Mouse (Mus musculus) embryonic facial prominence, embryonic 11.5 days (tissue): Measurements from ENCODE around the gene Aff3. TPM values are rescaled to one million over a fixed set of nuclear protein-coding genes. Genes with fewer than 3 reads are reported as not detected.

Experiments
- ATAC-seq: fragments of 200-750 bp; cut with Nextera tagmentation; replicated peaks from 2 replicates; pipeline ENCODE4 v1.8.0; 2017; ENCODE audit warnings: low read depth; ENCODE audit not compliant: insufficient number of reproducible peaks, low FRiP score, low TSS enrichment
- DNase-seq: peaks from one replicate; pipeline ENCODE4 v3.0.0-alpha.2; 2015; ENCODE audit warnings: low spot score
- H3K27ac ChIP-seq: fragments of 300-500 bp; sonication (generic); replicated peaks from 2 replicates; pipeline ENCODE4 v1.5.1; 2014; ENCODE audit warnings: mild to moderate bottlenecking, low read depth, low read length, control low read depth
- H3K27me3 ChIP-seq: fragments of 300-500 bp; sonication (generic); 2 replicates; pipeline ENCODE4 v1.6.1; 2014; ENCODE audit warnings: mild to moderate bottlenecking, low read length, moderate library complexity, mixed read lengths; ENCODE audit not compliant: control insufficient read depth, insufficient read depth
- H3K36me3 ChIP-seq: fragments of 300-500 bp; sonication (generic); replicated peaks from 2 replicates; pipeline ENCODE4 v1.6.1; 2014; ENCODE audit warnings: low read depth, mild to moderate bottlenecking, low read length, moderate library complexity, mixed read lengths; ENCODE audit not compliant: control insufficient read depth, insufficient read depth
- H3K4me1 ChIP-seq: fragments of 300-500 bp; sonication (generic); 2 replicates; pipeline ENCODE4 v1.6.1; 2014; ENCODE audit warnings: low read length, mixed read lengths; ENCODE audit not compliant: control insufficient read depth, insufficient read depth
- H3K4me2 ChIP-seq: fragments of 300-500 bp; sonication (generic); 2 replicates; pipeline ENCODE4 v1.6.1; 2014; ENCODE audit warnings: low read depth, mild to moderate bottlenecking, control low read depth, low read length, moderate library complexity
- H3K4me3 ChIP-seq: fragments of 300-500 bp; sonication (generic); 2 replicates; pipeline ENCODE4 v1.5.1; 2014; ENCODE audit warnings: low read depth, low read length, control low read depth
- H3K9ac ChIP-seq: fragments of 300-500 bp; sonication (generic); replicated peaks from 2 replicates; pipeline ENCODE4 v1.6.1; 2014; ENCODE audit warnings: mild to moderate bottlenecking, control low read depth, low read length
- H3K9me3 ChIP-seq: fragments of 300-500 bp; sonication (generic); replicated peaks from 2 replicates; pipeline ENCODE4 v1.6.1; 2016; ENCODE audit warnings: mild to moderate bottlenecking, low read length, inconsistent platforms, mixed read lengths; ENCODE audit not compliant: control insufficient read depth
- WGBS: fragments of 180-500 bp; shearing (Covaris S2); extraction: QIAGEN DNeasy Blood & Tissue Kit; methylation state at CpG from one replicate; pipeline ENCODE4 v1.1.7; 2014; 5-methylcytosine and 5-hydroxymethylcytosine counted together
- polyA plus RNA-seq: library from polyadenylated mRNA; unstranded; fragments of >200 nt; fragmentation: Nextera tagmentation; extraction: Ambion mirVana; gene quantifications from 2 replicates; pipeline ENCODE4 v1.2.1, GENCODE M21; 2014

The Aff3 gene
- polyA plus RNA-seq, 1 experiment from 2014 or later = 17.5 TPM

GRCm38 (mm10) chr1:38181020-38181550 is 483.7 kb downstream of the Aff3 start:
- no peak for DNase-seq
- Histone ChIP-seq H3K4me1 (no peaks in the 10 kb centered on the region), H3K9ac (no peak overlapping the region), H3K36me3 (no peaks in the 10 kb centered on the region; the same call in 1 of the 2 replicates), H3K27me3 (no peaks in the 10 kb centered on the region), H3K27ac (no peak overlapping the region), H3K9me3 (no peaks in the 10 kb centered on the region), H3K4me2 (no peak overlapping the region), H3K4me3 (no peak overlapping the region)
- ATAC-seq = peak; percentile 62; the same call in 1 of the 2 replicates
- 77% methylated on average over 15 of the region's 15 CpGs for WGBS

- no peak overlapping the region for H3K4me2 ChIP-seq
- H3K9ac ChIP-seq = no peak overlapping the region
- no peaks in the 10 kb centered on the region for H3K27me3 ChIP-seq
- no peak for DNase-seq
- H3K9me3 ChIP-seq = no peaks in the 10 kb centered on the region
- no peak overlapping the region for H3K27ac ChIP-seq
- no peaks in the 10 kb centered on the region for H3K36me3 ChIP-seq
- no peak overlapping the region for H3K4me3 ChIP-seq
- no peaks in the 10 kb centered on the region for H3K4me1 ChIP-seq
- 91% methylated on average over 8 of the region's 8 CpGs for WGBS
- no peak for ATAC-seq
Measured at GRCm38 (mm10) chr1:38178929-38179328, 485.8 kb downstream of the Aff3 start.

GRCm38 (mm10) chr1:38176077-38176476 is 488.7 kb downstream of the Aff3 start:
- ATAC-seq = no peak
- no peak for DNase-seq
- no peaks in the 10 kb centered on the region for H3K27me3 ChIP-seq
- WGBS = 90% methylated on average over 7 of the region's 7 CpGs
- no peaks in the 10 kb centered on the region for H3K4me1 ChIP-seq
- H3K9ac ChIP-seq = no peak overlapping the region
- H3K36me3 ChIP-seq = no peaks in the 10 kb centered on the region
- no peak overlapping the region for H3K4me2 ChIP-seq
- no peak overlapping the region for H3K4me3 ChIP-seq
- H3K27ac ChIP-seq = no peak overlapping the region
- no peaks in the 10 kb centered on the region for H3K9me3 ChIP-seq

- no peak for ATAC-seq
- Histone ChIP-seq H3K9ac (no peak overlapping the region), H3K9me3 (no peaks in the 10 kb centered on the region), H3K36me3 (no peaks in the 10 kb centered on the region), H3K4me1 (no peaks in the 10 kb centered on the region), H3K27me3 (no peaks in the 10 kb centered on the region), H3K4me2 (no peak overlapping the region), H3K4me3 (no peak overlapping the region), H3K27ac (no peak overlapping the region)
- 82% methylated on average over 4 of the region's 4 CpGs for WGBS
- no peak for DNase-seq
Measured at GRCm38 (mm10) chr1:38171874-38172273, 492.9 kb downstream of the Aff3 start.

GRCm38 (mm10) chr1:38165696-38166095 is 499.1 kb downstream of the Aff3 start:
- no peaks in the 10 kb centered on the region for H3K4me1 ChIP-seq
- DNase-seq = no peak
- H3K9me3 ChIP-seq = no peaks in the 10 kb centered on the region
- H3K36me3 ChIP-seq = no peaks in the 10 kb centered on the region
- no peak overlapping the region for H3K4me2 ChIP-seq
- H3K9ac ChIP-seq = no peak overlapping the region
- H3K27me3 ChIP-seq = no peaks in the 10 kb centered on the region
- H3K27ac ChIP-seq = no peak overlapping the region
- 77% methylated on average over 2 of the region's 2 CpGs for WGBS
- no peak overlapping the region for H3K4me3 ChIP-seq
- ATAC-seq = no peak

GRCm38 (mm10) chr1:38150086-38150485 is 514.7 kb downstream of the Aff3 start:
- Histone ChIP-seq H3K4me1 (no peaks in the 10 kb centered on the region), H3K27ac (no peak overlapping the region), H3K9ac (no peak overlapping the region), H3K27me3 (no peaks in the 10 kb centered on the region), H3K9me3 (no peaks in the 10 kb centered on the region), H3K36me3 (no peaks in the 10 kb centered on the region), H3K4me3 (no peak overlapping the region), H3K4me2 (no peak overlapping the region)
- DNase-seq (no peak), ATAC-seq (no peak)
- WGBS = 83% methylated on average over 5 of the region's 5 CpGs

- DNase-seq (no peak), ATAC-seq (no peak)
- no peaks in the 10 kb centered on the region for H3K27me3 ChIP-seq
- no peak overlapping the region for H3K4me2 ChIP-seq
- no peaks in the 10 kb centered on the region for H3K9me3 ChIP-seq
- 87% methylated on average over 4 of the region's 4 CpGs for WGBS
- H3K4me3 ChIP-seq = no peak overlapping the region
- H3K9ac ChIP-seq = no peak overlapping the region
- no peaks in the 10 kb centered on the region for H3K36me3 ChIP-seq
- H3K4me1 ChIP-seq = no peaks in the 10 kb centered on the region
- H3K27ac ChIP-seq = no peak overlapping the region
Measured at GRCm38 (mm10) chr1:38146008-38146407, 518.7 kb downstream of the Aff3 start.

- DNase-seq (no peak), ATAC-seq (no peak)
- Histone ChIP-seq H3K36me3 (no peaks in the 10 kb centered on the region), H3K4me1 (no peaks in the 10 kb centered on the region), H3K4me3 (no peak overlapping the region), H3K27me3 (no peaks in the 10 kb centered on the region), H3K4me2 (no peak overlapping the region), H3K9ac (no peak overlapping the region), H3K9me3 (no peaks in the 10 kb centered on the region), H3K27ac (no peak overlapping the region)
- WGBS = 80% methylated on average over 1 of the region's 1 CpGs
Measured at GRCm38 (mm10) chr1:38141371-38141770, 523.4 kb downstream of the Aff3 start.
